Mouse (Mus musculus) CH12.LX (cell line): ENCODE results near the gene Bmp8b. TPM values are rescaled to one million over a fixed set of nuclear protein-coding genes. Genes with fewer than 3 reads are reported as not detected.

Experiments
- DNase-seq: peaks from one replicate; pipeline ENCODE4 v3.0.0-alpha.2; 2013; ENCODE audit errors: extremely low read depth
- H3K27ac ChIP-seq: 2 replicates; pipeline ENCODE4 v1.5.1; 2012; ENCODE audit warnings: low read depth, mild to moderate bottlenecking, control low read depth, moderate library complexity; ENCODE audit not compliant: insufficient read depth
- H3K27me3 ChIP-seq: replicated peaks from 2 replicates; pipeline ENCODE3; 2012; ENCODE audit warnings: inconsistent platforms
- H3K36me3 ChIP-seq, 2 experiments: replicated peaks in 1 of 2; 2 replicates each; pipeline versions ENCODE3 to v1.6.1; 2012; ENCODE audit warnings: inconsistent platforms in 1 of 2, low read length in 1 of 2, mild to moderate bottlenecking in 1 of 2, mixed read lengths in 1 of 2, moderate library complexity in 1 of 2; ENCODE audit not compliant: control insufficient read depth in 1 of 2, insufficient read depth in 1 of 2
- H3K4me1 ChIP-seq, 2 experiments: 2 replicates each; pipeline ENCODE4 v1.6.1; 2012; ENCODE audit warnings: inconsistent platforms in 1 of 2, moderate library complexity in 1 of 2; ENCODE audit not compliant: insufficient read depth in 2 of 2, control insufficient read depth in 1 of 2
- H3K4me2 ChIP-seq: 2 replicates; pipeline ENCODE4 v1.6.1; 2012; ENCODE audit warnings: low read depth, mild to moderate bottlenecking, control low read depth; ENCODE audit not compliant: poor library complexity, insufficient read depth, severe bottlenecking
- H3K4me3 ChIP-seq, 3 experiments: fragments of 150-350 bp in 1 of 3; sonication (generic) in 1 of 3; replicated peaks in 1 of 3; 2 replicates each; pipeline versions ENCODE3 to v1.5.1; 2011 to 2012; ENCODE audit warnings: low read depth in 2 of 3, low read length in 2 of 3, mild to moderate bottlenecking in 2 of 3, moderate library complexity in 2 of 3, control low read depth in 1 of 3, improper control_type of control experiment in 1 of 3, inconsistent platforms in 1 of 3, mixed read lengths in 1 of 3; ENCODE audit not compliant: poor library complexity in 1 of 3
- H3K79me2 ChIP-seq: replicated peaks from 2 replicates; pipeline ENCODE4 v1.6.1; 2012; ENCODE audit warnings: mild to moderate bottlenecking, moderate library complexity; ENCODE audit not compliant: control insufficient read depth, poor library complexity, insufficient read depth, severe bottlenecking; ENCODE audit errors: extremely low read depth
- H3K9ac ChIP-seq: 2 replicates; pipeline ENCODE4 v1.6.1; 2012; ENCODE audit warnings: low read depth, mild to moderate bottlenecking, control low read depth, moderate library complexity; ENCODE audit not compliant: insufficient read depth
- H3K9me3 ChIP-seq: replicated peaks from 2 replicates; pipeline ENCODE3; 2012; ENCODE audit warnings: low read length, inconsistent platforms, mixed read lengths
- CTCF ChIP-seq, 2 experiments: IDR thresholded peaks in 1 of 2; conservative IDR thresholded peaks in 1 of 2; 2 replicates each; pipeline ENCODE4 v1.5.1; 2011 to 2012; ENCODE audit warnings: low read depth in 2 of 2, low read length in 2 of 2, improper control_type of control experiment in 1 of 2, inconsistent platforms in 1 of 2, mild to moderate bottlenecking in 1 of 2, moderate library complexity in 1 of 2
- MAFK ChIP-seq: IDR thresholded peaks from 2 replicates; pipeline ENCODE4 v1.6.1; 2011; ENCODE audit warnings: low read length, improper control_type of control experiment; ENCODE audit not compliant: insufficient replicate concordance
- MAX ChIP-seq: IDR thresholded peaks from 2 replicates; pipeline ENCODE4 v1.6.1; 2011; ENCODE audit warnings: low read length, improper control_type of control experiment
- MEF2A ChIP-seq: IDR thresholded peaks from 2 replicates; pipeline ENCODE4 v1.6.1; 2014; ENCODE audit warnings: low read depth, mild to moderate bottlenecking, inconsistent platforms, low read length, improper control_type of control experiment, borderline replicate concordance
- MXI1 ChIP-seq: IDR thresholded peaks from 2 replicates; pipeline ENCODE4 v1.6.1; 2011; ENCODE audit warnings: mild to moderate bottlenecking, low read depth, low read length, improper control_type of control experiment
- SMC3 ChIP-seq: IDR thresholded peaks from 2 replicates; pipeline ENCODE4 v1.6.1; 2011; ENCODE audit warnings: low read depth, low read length, improper control_type of control experiment
- TBP ChIP-seq: conservative IDR thresholded peaks from 2 replicates; pipeline ENCODE4 v1.6.1; 2011; ENCODE audit warnings: low read depth, low read length, improper control_type of control experiment
- TCF12 ChIP-seq: IDR thresholded peaks from 2 replicates; pipeline ENCODE4 v1.6.1; 2014; ENCODE audit warnings: low read depth, mild to moderate bottlenecking, inconsistent platforms, low read length, improper control_type of control experiment
- USF2 ChIP-seq: conservative IDR thresholded peaks from 2 replicates; pipeline ENCODE4 v1.6.1; 2011; ENCODE audit warnings: low read depth, low read length, improper control_type of control experiment
- dilution Hi-C: fragments of 300-500 bp; cut with MboI; formaldehyde crosslinking; loops from 2 replicates; pipeline ENCODE4 v1.14.3; 2020; ENCODE audit warnings: low sequenced_read_pairs; ENCODE audit not compliant: extremely low pct_unique_long_range_greater_than_20kb, extremely low pct_ligation_motif_present
- in situ Hi-C: fragments of 300-500 bp; cut with MboI; formaldehyde crosslinking; loops from 3 replicates; pipeline ENCODE4 v1.14.3; 2019; ENCODE audit warnings: low sequenced_read_pairs, low pct_ligation_motif_present, low pct_unique_long_range_greater_than_20kb, mixed read lengths
- polyA plus RNA-seq: library from polyadenylated mRNA; unstranded; fragments of >175 nt; gene quantifications from 2 replicates; pipeline ENCODE4 v1.2.1, GENCODE M21; 2012; ENCODE audit warnings: low read depth; ENCODE audit not compliant: insufficient read length
- total RNA-seq, 2 experiments: library from RNA; depleted of rRNA; stranded (reverse); fragments of 300-350 nt in 1 of 2; fragments of >200 nt in 1 of 2; gene quantifications; 2 replicates each; pipeline ENCODE4 v1.2.3; 2012 to 2014

The Bmp8b gene
- total and polyA plus RNA-seq, 3 experiments: not detected

DNA sequence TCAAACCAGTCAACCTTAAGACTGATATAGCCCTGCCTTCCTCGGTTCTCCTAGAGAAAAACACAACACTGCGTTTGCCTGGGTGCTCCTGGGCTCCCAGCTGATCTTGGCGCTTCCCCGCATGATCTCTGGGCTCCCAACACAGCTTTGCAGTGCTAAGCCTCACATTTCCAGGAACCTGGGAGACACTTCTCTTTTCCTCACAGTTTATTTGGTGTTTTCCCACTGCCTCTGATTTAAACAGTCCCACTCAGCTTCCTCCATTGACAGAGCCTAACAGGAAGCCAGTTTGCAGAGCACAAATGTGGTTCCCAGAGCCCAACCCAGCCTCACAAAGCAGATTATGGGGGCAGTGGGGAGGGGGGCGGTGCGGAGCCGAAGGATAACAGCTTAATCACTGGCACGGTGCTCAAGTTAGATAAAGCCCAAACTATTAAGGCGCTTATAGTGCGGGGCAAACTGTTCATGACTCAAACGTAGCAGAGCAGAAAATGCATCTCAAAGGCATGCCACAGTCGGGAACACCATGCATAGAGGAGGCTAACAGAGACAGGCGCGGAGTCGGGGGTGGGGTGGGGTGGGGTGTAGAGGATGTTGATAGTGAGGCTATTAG is 57.4 kb downstream of the Bmp8b start:
- H3K4me3 ChIP-seq: no peak overlapping the region
- dilution Hi-C loops: no loop called here
- no peaks in the 10 kb centered on the region for H3K4me1 ChIP-seq
- H3K36me3 ChIP-seq: no peaks in the 10 kb centered on the region
- H3K79me2 ChIP-seq: no peaks in the 10 kb centered on the region
- no peak overlapping the region for H3K9ac ChIP-seq
- in situ Hi-C loops: no loop called here
- no peak overlapping the region for H3K27ac ChIP-seq
- peaks cover 76% of the 10 kb centered on the region for H3K27me3 ChIP-seq
- peaks cover 6% of the 10 kb centered on the region for H3K9me3 ChIP-seq
- H3K4me2 ChIP-seq: no peak overlapping the region
- no peak for DNase-seq
- TF ChIP-seq USF2 (no peak), MEF2A (no peak), TBP (no peak), CTCF (conservative IDR thresholded peaks at IDR 0.05 in 1 of 2, IDR thresholded peaks at IDR 0.05 in 1 of 2; ENCODE audit: low read depth in 2 of 2, low read length in 2 of 2) (no peak)

DNA sequence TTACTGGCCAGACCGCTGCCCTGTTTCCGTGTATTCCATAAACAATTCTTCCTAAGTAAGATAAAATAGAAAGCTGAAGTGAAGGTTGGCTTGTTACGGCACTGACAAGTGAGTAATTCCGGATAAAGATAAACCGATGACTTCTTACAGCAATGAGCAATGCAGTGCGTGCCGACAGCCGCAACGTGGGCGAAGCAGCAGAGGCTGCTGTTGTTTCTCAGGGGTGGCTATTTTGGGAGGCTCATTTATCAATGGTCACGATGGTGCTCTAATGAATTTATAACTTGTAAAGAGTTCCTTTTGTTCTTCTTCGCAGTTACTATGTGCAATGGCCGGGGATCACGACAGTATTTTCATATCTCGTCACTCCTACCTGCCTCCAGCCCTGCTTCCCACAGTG is 59.2 kb downstream of the Bmp8b start:
- Histone ChIP-seq H3K4me3 (no peak overlapping the region), H3K9ac (no peak overlapping the region), H3K27me3 (peaks cover 67% of the 10 kb centered on the region), H3K27ac (no peak overlapping the region), H3K36me3 (no peaks in the 10 kb centered on the region), H3K4me2 (no peak overlapping the region), H3K9me3 (peaks cover 7% of the 10 kb centered on the region), H3K4me1 (no peaks in the 10 kb centered on the region), H3K79me2 (no peaks in the 10 kb centered on the region)
- no peak for DNase-seq
- dilution Hi-C loops: no loop called here
- TF ChIP-seq MXI1 (no peak), MAX (no peak), TCF12 (no peak), MAFK (no peak), SMC3 (no peak)
- in situ Hi-C loops: no loop called here

DNA sequence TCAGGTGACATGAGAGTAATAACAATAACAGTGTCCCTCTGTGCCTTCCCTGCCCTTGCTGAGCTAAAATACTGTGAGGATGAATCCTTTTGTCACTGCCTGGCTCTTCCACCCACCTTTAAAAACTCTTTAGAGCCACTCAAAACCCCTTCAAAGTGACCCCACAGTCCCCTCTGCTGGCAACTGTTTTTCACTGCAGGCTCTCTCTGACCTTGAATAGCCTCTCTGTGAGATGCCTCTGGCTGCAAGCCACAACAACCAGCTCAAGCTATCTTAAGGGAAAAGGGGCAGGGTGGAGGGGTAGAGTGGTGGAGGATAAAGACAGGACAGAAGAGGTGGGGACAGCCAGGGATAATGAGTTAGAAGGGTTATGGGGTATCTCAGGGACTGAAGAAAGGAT is 66.8 kb downstream of the Bmp8b start:
- in situ Hi-C loops (no loop called here), dilution Hi-C loops (no loop called here)
- Histone ChIP-seq H3K9me3 (peaks cover 2% of the 10 kb centered on the region), H3K27ac (no peak overlapping the region), H3K36me3 (no peaks in the 10 kb centered on the region), H3K79me2 (no peaks in the 10 kb centered on the region), H3K4me2 (no peak overlapping the region), H3K4me1 (no peaks in the 10 kb centered on the region), H3K27me3 (peaks cover 73% of the 10 kb centered on the region), H3K4me3 (no peak overlapping the region), H3K9ac (no peak overlapping the region)
- DNase-seq: no peak
- TF ChIP-seq MAFK (no peak), CTCF (conservative IDR thresholded peaks at IDR 0.05 in 1 of 2, IDR thresholded peaks at IDR 0.05 in 1 of 2; ENCODE audit: low read depth in 2 of 2, low read length in 2 of 2) (peak in 1 of 2 experiments; percentile 41; a peak in 2 of 4 replicates)

Other genes starting within 250 kb of the Bmp8b start
- gene Cap1, start 219.1 kb upstream of the Bmp8b start, total RNA-seq (2012; rRNA removed): 118 and 128 TPM in 2 replicates
- 159 TPM in 2 replicates for gene Cap1, start 219.1 kb upstream of the Bmp8b start, total RNA-seq (2014; rRNA removed)
- 163 and 195 TPM in 2 replicates for gene Cap1, start 219.1 kb upstream of the Bmp8b start, polyA plus RNA-seq
- gene Mfsd2a, start 144.0 kb upstream of the Bmp8b start, total RNA-seq (2012; rRNA removed): 17.3 and 29.8 TPM in 2 replicates
- gene Mfsd2a, start 144.0 kb upstream of the Bmp8b start, total RNA-seq (2014; rRNA removed): 15.2 and 18.3 TPM in 2 replicates
- 13.0 and 17.4 TPM in 2 replicates for gene Mfsd2a, start 144.0 kb upstream of the Bmp8b start, polyA plus RNA-seq
- 0.46 and 0.51 TPM in 2 replicates for gene Mycl, start 109.5 kb upstream of the Bmp8b start, total RNA-seq (2012; rRNA removed)
- 0.38 and 0.41 TPM in 2 replicates for gene Mycl, start 109.5 kb upstream of the Bmp8b start, total RNA-seq (2014; rRNA removed)
- 0.44 and 0.65 TPM in 2 replicates for gene Mycl, start 109.5 kb upstream of the Bmp8b start, polyA plus RNA-seq
- gene Trit1, start 88.6 kb upstream of the Bmp8b start, total RNA-seq (2012; rRNA removed): 17.7 and 18.9 TPM in 2 replicates
- gene Trit1, start 88.6 kb upstream of the Bmp8b start, total RNA-seq (2014; rRNA removed): 21.3 and 21.9 TPM in 2 replicates
- gene Trit1, start 88.6 kb upstream of the Bmp8b start, polyA plus RNA-seq: 19.8 and 22.2 TPM in 2 replicates
- not detected in 2 replicates for gene Oxct2b, start 11.1 kb downstream of the Bmp8b start, total RNA-seq (2012; rRNA removed)
- not detected in 2 replicates for gene Oxct2b, start 11.1 kb downstream of the Bmp8b start, total RNA-seq (2014; rRNA removed)
- not detected in 2 replicates for gene Oxct2b, start 11.1 kb downstream of the Bmp8b start, polyA plus RNA-seq
- 86.8 and 94.0 TPM in 2 replicates for gene Ppie, start 34.8 kb downstream of the Bmp8b start, total RNA-seq (2012; rRNA removed)
- 84.5 and 89.4 TPM in 2 replicates for gene Ppie, start 34.8 kb downstream of the Bmp8b start, total RNA-seq (2014; rRNA removed)
- 68.3 and 69.7 TPM in 2 replicates for gene Ppie, start 34.8 kb downstream of the Bmp8b start, polyA plus RNA-seq
- not detected in 2 replicates for gene Hpcal4, start 78.1 kb downstream of the Bmp8b start, total RNA-seq (2012; rRNA removed)
- gene Hpcal4, start 78.1 kb downstream of the Bmp8b start, total RNA-seq (2014; rRNA removed): not detected in 2 replicates
- not detected in 2 replicates for gene Hpcal4, start 78.1 kb downstream of the Bmp8b start, polyA plus RNA-seq
- gene Nt5c1a, start 96.3 kb downstream of the Bmp8b start, total RNA-seq (2012; rRNA removed): not detected in 2 replicates
- not detected in 2 replicates for gene Nt5c1a, start 96.3 kb downstream of the Bmp8b start, total RNA-seq (2014; rRNA removed)
- not detected in 2 replicates for gene Nt5c1a, start 96.3 kb downstream of the Bmp8b start, polyA plus RNA-seq
- gene Heyl, start 128.4 kb downstream of the Bmp8b start, total RNA-seq (2012; rRNA removed): not detected in 2 replicates
- gene Heyl, start 128.4 kb downstream of the Bmp8b start, total RNA-seq (2014; rRNA removed): not detected in 2 replicates
- not detected in 2 replicates for gene Heyl, start 128.4 kb downstream of the Bmp8b start, polyA plus RNA-seq
- gene Pabpc4, start 157.2 kb downstream of the Bmp8b start, total RNA-seq (2012; rRNA removed): 318 and 326 TPM in 2 replicates
- 206 and 207 TPM in 2 replicates for gene Pabpc4, start 157.2 kb downstream of the Bmp8b start, total RNA-seq (2014; rRNA removed)
- gene Pabpc4, start 157.2 kb downstream of the Bmp8b start, polyA plus RNA-seq: 370 and 444 TPM in 2 replicates
- gene Oxct2a, start 218.5 kb downstream of the Bmp8b start, total RNA-seq (2012; rRNA removed): 0.08 TPM in 2 replicates
- gene Oxct2a, start 218.5 kb downstream of the Bmp8b start, total RNA-seq (2014; rRNA removed): not detected in 2 replicates
- 0.18 TPM in 1 of 2 replicates, not detected in the other for gene Oxct2a, start 218.5 kb downstream of the Bmp8b start, polyA plus RNA-seq
- gene Bmp8a, start 238.1 kb downstream of the Bmp8b start, total RNA-seq (2012; rRNA removed): 0.68 and 0.71 TPM in 2 replicates
- 0.26 and 0.30 TPM in 2 replicates for gene Bmp8a, start 238.1 kb downstream of the Bmp8b start, total RNA-seq (2014; rRNA removed)
- gene Bmp8a, start 238.1 kb downstream of the Bmp8b start, polyA plus RNA-seq: 0.76 and 0.86 TPM in 2 replicates